Mouse (Mus musculus): ENCODE results near the gene Lyrm7. TPM values are rescaled to one million over a fixed set of nuclear protein-coding genes. Genes with fewer than 3 reads are reported as not detected.

Lyrm7 gene
- total and polyA plus RNA-seq, 3 experiments, result 18.2 to 64.4 (median 18.6) TPM

DNA sequence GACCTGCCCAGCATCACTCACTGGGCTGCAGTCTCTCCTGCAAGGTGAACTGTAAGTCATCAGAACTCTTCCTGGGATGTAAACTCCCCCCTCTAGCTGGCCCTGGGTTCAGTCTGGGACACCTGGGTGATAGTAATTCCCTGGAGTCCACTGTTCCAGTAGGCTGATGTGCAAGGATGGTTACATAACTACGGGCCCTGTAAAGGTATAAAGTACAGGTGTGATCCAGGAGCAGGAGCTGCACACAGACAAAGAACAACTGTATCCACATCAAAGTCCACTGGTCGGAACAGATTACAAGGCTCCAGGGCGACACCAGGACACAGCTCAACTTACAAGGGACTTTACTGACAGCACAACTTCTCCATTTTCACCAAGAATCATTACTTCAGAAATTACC, 49.7 kb downstream of the Lyrm7 start:
- dilution Hi-C loops (cut with MboI; ENCODE audit: extremely low pct_ligation_motif_present, extremely low pct_unique_long_range_greater_than_20kb, low sequenced_read_pairs) (no loop called here), in situ Hi-C loops (cut with MboI; ENCODE audit: low pct_ligation_motif_present, low pct_unique_long_range_greater_than_20kb, low sequenced_read_pairs) (no loop called here)
- no peaks in the 10 kb centered on the region for H3K27me3 ChIP-seq (replicated peaks)
- H3K4me2 ChIP-seq (ENCODE audit: insufficient read depth, low read depth, poor library complexity, severe bottlenecking), result no peak overlapping the region
- no peak overlapping the region for H3K4me3 ChIP-seq (replicated peaks in 1 of 3; ENCODE audit: low read depth in 2 of 3, low read length in 2 of 3, poor library complexity in 1 of 3)
- no peak overlapping the region for H3K9ac ChIP-seq (ENCODE audit: insufficient read depth, low read depth)
- peaks cover 16 to 41% of the 10 kb centered on the region in 2 experiments for H3K4me1 ChIP-seq (ENCODE audit: control insufficient read depth in 1 of 2, insufficient read depth in 2 of 2)
- H3K79me2 ChIP-seq (replicated peaks; ENCODE audit: control insufficient read depth, extremely low read depth, insufficient read depth, poor library complexity, severe bottlenecking), result no peaks in the 10 kb centered on the region
- no peak for DNase-seq (ENCODE audit: extremely low read depth)
- no peak overlapping the region for H3K27ac ChIP-seq (ENCODE audit: insufficient read depth, low read depth)
- no peak for TF ChIP-seq CHD2 (IDR thresholded peaks at IDR 0.05; ENCODE audit: low read length)
- no peak for TF ChIP-seq MAFK (IDR thresholded peaks at IDR 0.05; ENCODE audit: insufficient replicate concordance, low read length)
- TF ChIP-seq ZKSCAN1 (IDR thresholded peaks at IDR 0.05; ENCODE audit: borderline replicate concordance, low read depth, low read length), result no peak
- no peak for TF ChIP-seq MYC (IDR thresholded peaks at IDR 0.05; ENCODE audit: low read depth, low read length)
- TF ChIP-seq MAZ (IDR thresholded peaks at IDR 0.05; ENCODE audit: low read depth, low read length), result no peak
- no peak for TF ChIP-seq POLR2A (IDR thresholded peaks at IDR 0.05; ENCODE audit: low read depth, low read length)
- no peak for TF ChIP-seq ZNF384 (IDR thresholded peaks at IDR 0.05; ENCODE audit: low read depth, low read length)
- no peak for TF ChIP-seq E2F4 (IDR thresholded peaks at IDR 0.05; ENCODE audit: insufficient replicate concordance, low read depth, low read length)
- no peak for TF ChIP-seq JUND (conservative IDR thresholded peaks at IDR 0.05; ENCODE audit: low read depth, low read length)
- no peak for TF ChIP-seq IRF4 (IDR thresholded peaks at IDR 0.05; ENCODE audit: low read depth, low read length)
- TF ChIP-seq SMC3 (IDR thresholded peaks at IDR 0.05; ENCODE audit: low read depth, low read length), result no peak
- H3K36me3 ChIP-seq (replicated peaks in 1 of 2; ENCODE audit: control insufficient read depth in 1 of 2, insufficient read depth in 1 of 2, low read length in 1 of 2), result no peaks in the 10 kb centered on the region
- peaks cover 18% of the 10 kb centered on the region for H3K9me3 ChIP-seq (replicated peaks; ENCODE audit: low read length)

DNA sequence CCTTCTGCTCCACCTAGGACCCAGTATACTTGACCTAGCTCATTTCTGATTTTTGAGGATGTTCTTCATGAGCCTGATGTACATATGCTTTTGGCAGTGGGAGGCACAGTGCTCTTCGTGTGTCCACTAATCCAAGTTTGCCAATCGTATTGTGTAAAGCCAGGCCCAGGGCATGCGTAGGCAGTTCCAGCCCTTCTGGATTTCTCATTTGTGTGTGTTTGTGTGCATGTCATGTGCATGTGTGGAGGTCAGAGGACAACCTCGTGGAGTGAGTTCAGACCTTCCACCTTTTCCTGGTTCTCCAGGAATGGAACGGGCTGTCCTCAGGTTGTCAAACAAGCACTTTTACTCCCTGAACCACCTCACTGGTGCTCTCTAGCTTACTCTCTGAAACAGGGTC, 51.1 kb downstream of the Lyrm7 start:
- H3K27ac ChIP-seq (ENCODE audit: insufficient read depth, low read depth), result no peak overlapping the region
- DNase-seq (ENCODE audit: extremely low read depth), result no peak
- no peak overlapping the region for H3K9ac ChIP-seq (ENCODE audit: insufficient read depth, low read depth)
- H3K4me3 ChIP-seq (replicated peaks in 1 of 3; ENCODE audit: low read depth in 2 of 3, low read length in 2 of 3, poor library complexity in 1 of 3), result no peak overlapping the region
- H3K4me1 ChIP-seq (ENCODE audit: control insufficient read depth in 1 of 2, insufficient read depth in 2 of 2), result peaks cover 16 to 41% of the 10 kb centered on the region in 2 experiments
- no peaks in the 10 kb centered on the region for H3K27me3 ChIP-seq (replicated peaks)
- H3K4me2 ChIP-seq (ENCODE audit: insufficient read depth, low read depth, poor library complexity, severe bottlenecking), result no peak overlapping the region
- peaks cover 13% of the 10 kb centered on the region for H3K9me3 ChIP-seq (replicated peaks; ENCODE audit: low read length)
- H3K36me3 ChIP-seq (replicated peaks in 1 of 2; ENCODE audit: control insufficient read depth in 1 of 2, insufficient read depth in 1 of 2, low read length in 1 of 2), result no peaks in the 10 kb centered on the region
- no peaks in the 10 kb centered on the region for H3K79me2 ChIP-seq (replicated peaks; ENCODE audit: control insufficient read depth, extremely low read depth, insufficient read depth, poor library complexity, severe bottlenecking)
- in situ Hi-C loops (cut with MboI; ENCODE audit: low pct_ligation_motif_present, low pct_unique_long_range_greater_than_20kb, low sequenced_read_pairs) (no loop called here), dilution Hi-C loops (cut with MboI; ENCODE audit: extremely low pct_ligation_motif_present, extremely low pct_unique_long_range_greater_than_20kb, low sequenced_read_pairs) (no loop called here)
- no peak for TF ChIP-seq NRF1 (IDR thresholded peaks at IDR 0.05; ENCODE audit: low read depth, low read length)
- no peak for TF ChIP-seq IRF4 (IDR thresholded peaks at IDR 0.05; ENCODE audit: low read depth, low read length)
- no peak for TF ChIP-seq ZKSCAN1 (IDR thresholded peaks at IDR 0.05; ENCODE audit: borderline replicate concordance, low read depth, low read length)
- no peak for TF ChIP-seq ETS1 (conservative IDR thresholded peaks at IDR 0.05; ENCODE audit: low read depth, low read length)
- no peak for TF ChIP-seq ELF1 (IDR thresholded peaks at IDR 0.05; ENCODE audit: low read depth, low read length)
- no peak for TF ChIP-seq RCOR1 (conservative IDR thresholded peaks at IDR 0.05; ENCODE audit: low read depth, low read length)
- TF ChIP-seq USF1 (IDR thresholded peaks at IDR 0.05; ENCODE audit: low read depth, low read length), result no peak
- no peak for TF ChIP-seq POLR2AphosphoS2 (IDR thresholded peaks at IDR 0.05; ENCODE audit: low read depth, low read length)
- TF ChIP-seq GABPA (IDR thresholded peaks at IDR 0.05; ENCODE audit: insufficient replicate concordance, low read depth, low read length), result no peak
- TF ChIP-seq TCF12 (IDR thresholded peaks at IDR 0.05; ENCODE audit: low read depth, low read length), result no peak
- TF ChIP-seq MXI1 (IDR thresholded peaks at IDR 0.05; ENCODE audit: low read depth, low read length), result no peak
- TF ChIP-seq CHD2 (IDR thresholded peaks at IDR 0.05; ENCODE audit: low read length), result no peak
- TF ChIP-seq MYC (IDR thresholded peaks at IDR 0.05; ENCODE audit: low read depth, low read length), result no peak
- TF ChIP-seq KAT2A (IDR thresholded peaks at IDR 0.05; ENCODE audit: insufficient replicate concordance, low read length), result no peak
- no peak for TF ChIP-seq USF2 (conservative IDR thresholded peaks at IDR 0.05; ENCODE audit: low read depth, low read length)
- no peak for TF ChIP-seq CHD1 (IDR thresholded peaks at IDR 0.05; ENCODE audit: low read depth, low read length)
